Mouse (Mus musculus): ENCODE data around the gene Pfn1. TPM values are rescaled to one million over a fixed set of nuclear protein-coding genes. Genes with fewer than 3 reads are reported as not detected.

Gene Pfn1
- total RNA-seq, 2 experiments from 2014 or later, result 620 to 621 TPM

- no peak for DNase-seq (ENCODE audit: low spot score in 2 of 2)
Observed at GRCm38 (mm10) chr11:70678092-70678491, 23.6 kb upstream of the Pfn1 start.

GRCm38 (mm10) chr11:70674501-70674900, 20.1 kb upstream of the Pfn1 start:
- no peak for DNase-seq (ENCODE audit: low spot score in 2 of 2)

- no peak for DNase-seq (ENCODE audit: low spot score in 2 of 2)
Observed at GRCm38 (mm10) chr11:70674014-70674413, 19.6 kb upstream of the Pfn1 start.

- DNase-seq (ENCODE audit: low spot score in 2 of 2), result no peak
Observed at GRCm38 (mm10) chr11:70671333-70672047, 17.0 kb upstream of the Pfn1 start.

- DNase-seq (ENCODE audit: low spot score in 2 of 2), result no peak
Observed at GRCm38 (mm10) chr11:70670483-70670882, 16.0 kb upstream of the Pfn1 start.

- peak in 1 of 2 experiments; percentile 79 for DNase-seq (ENCODE audit: low spot score in 2 of 2)
Observed at GRCm38 (mm10) chr11:70669582-70670345, 15.3 kb upstream of the Pfn1 start.

- DNase-seq (ENCODE audit: low spot score in 2 of 2), result peak; percentile 85 to 96
Observed at GRCm38 (mm10) chr11:70668771-70669505, 14.5 kb upstream of the Pfn1 start, which contains the start of gene Spag7. Gene Spag7 (minus strand): TSS chr11:70669416.

- DNase-seq (ENCODE audit: low spot score in 2 of 2), result peak in 1 of 2 experiments; percentile 78
Observed at GRCm38 (mm10) chr11:70668335-70668770, 13.9 kb upstream of the Pfn1 start.

GRCm38 (mm10) chr11:70667271-70668150, 13.1 kb upstream of the Pfn1 start:
- no peak for DNase-seq (ENCODE audit: low spot score in 2 of 2)

GRCm38 (mm10) chr11:70666687-70667086, 12.2 kb upstream of the Pfn1 start:
- DNase-seq (ENCODE audit: low spot score in 2 of 2), result no peak

- DNase-seq (ENCODE audit: low spot score in 2 of 2), result no peak
Observed at GRCm38 (mm10) chr11:70664741-70665140, 10.3 kb upstream of the Pfn1 start.

GRCm38 (mm10) chr11:70663957-70664356, 9.5 kb upstream of the Pfn1 start:
- DNase-seq (ENCODE audit: low spot score in 2 of 2), result no peak

GRCm38 (mm10) chr11:70663101-70663500, 8.7 kb upstream of the Pfn1 start:
- DNase-seq (ENCODE audit: low spot score in 2 of 2), result no peak

- no peak for DNase-seq (ENCODE audit: low spot score in 2 of 2)
Observed at GRCm38 (mm10) chr11:70660571-70660970, 6.1 kb upstream of the Pfn1 start.

- no peak for DNase-seq (ENCODE audit: low spot score in 2 of 2)
Observed at GRCm38 (mm10) chr11:70658942-70659341, 4.5 kb upstream of the Pfn1 start.

- no peak for DNase-seq (ENCODE audit: low spot score in 2 of 2)
Observed at GRCm38 (mm10) chr11:70658521-70658920, 4.1 kb upstream of the Pfn1 start.

- no peak for DNase-seq (ENCODE audit: low spot score in 2 of 2)
Observed at GRCm38 (mm10) chr11:70657991-70658390, 3.5 kb upstream of the Pfn1 start.

GRCm38 (mm10) chr11:70657573-70657972, 3.1 kb upstream of the Pfn1 start:
- no peak for DNase-seq (ENCODE audit: low spot score in 2 of 2)

- DNase-seq (ENCODE audit: low spot score in 2 of 2), result peak in 1 of 2 experiments; percentile 51
Observed at GRCm38 (mm10) chr11:70656964-70657363, 2.5 kb upstream of the Pfn1 start, which contains the start of gene Eno3. Gene Eno3 (plus strand): TSS chr11:70657202.

- DNase-seq (ENCODE audit: low spot score in 2 of 2), result peak in 1 of 2 experiments; percentile 77
Observed at GRCm38 (mm10) chr11:70656456-70656927, 2.0 kb upstream of the Pfn1 start.

Data from gastrocnemius, postnatal 4 days (tissue).